Mouse (Mus musculus) left cerebral cortex, adult 2 months (tissue): ENCODE data around the gene Arfgef3. TPM values are rescaled to one million over a fixed set of nuclear protein-coding genes. Genes with fewer than 3 reads are reported as not detected.
A peak's percentile ranks its signal among the peaks of the same experiment; 100 is the strongest.

Experiments
- DNase-seq, 2 experiments: peaks; one replicate each; pipeline ENCODE4 v3.0.0; 2021 to 2022; ENCODE audit warnings: low spot score in 2 of 2, mixed read lengths in 1 of 2; ENCODE audit errors: extremely low spot score in 1 of 2
- H3K27ac ChIP-seq: fragments of 200-600 bp; 2 replicates; pipeline ENCODE4 v1.8.1; 2022
- H3K4me3 ChIP-seq: fragments of 200-600 bp; 2 replicates; pipeline ENCODE4 v1.8.1; 2022
- CTCF ChIP-seq: fragments of 200-600 bp; IDR thresholded peaks from 2 replicates; pipeline ENCODE4 v1.8.1; 2022; ENCODE audit warnings: antibody characterized with exemption, mild to moderate bottlenecking, moderate library complexity
- intact Hi-C: fragments of 180-260 bp; cut with DNase I; formaldehyde crosslinking; loops from one replicate; pipeline ENCODE4 v1.15.1; 2025
- long read RNA-seq, 2 experiments: library from polyadenylated mRNA; stranded (forward); transcript quantifications; one replicate each; pipeline ENCODE4 v2.0.0; 2021; ENCODE audit warnings: borderline mapping rate in 2 of 2
- total RNA-seq, 2 experiments: library from RNA; stranded (reverse); gene quantifications; 2 replicates each; pipeline ENCODE4 v1.2.3; 2021

Gene Arfgef3
- total RNA-seq: 100 to 1,000 TPM; 106 to 111 TPM
- long read RNA-seq, experiment 1, full-length matches to known transcripts: 7 of 29 reads
- long read RNA-seq, experiment 1, partial matches to known transcripts: 11 of 29 reads
- long read RNA-seq, experiment 1, other reads (novel, unspliced or antisense): 11 of 29 reads
- long read RNA-seq, experiment 2, full-length matches to known transcripts: 3 of 18 reads
- long read RNA-seq, experiment 2, partial matches to known transcripts: 8 of 18 reads
- long read RNA-seq, experiment 2, other reads (novel, unspliced or antisense): 7 of 18 reads

- peak; percentile 83 to 88 for DNase-seq
- intact Hi-C loops: loop anchor here (5.0 to 10.0 kb wide), 3 partner anchors 81 to 289 kb away; no protein-coding TSS in a partner anchor
- peak within 1 kb of the TSS; percentile 96 for H3K27ac ChIP-seq
- peak; percentile 14 for TF ChIP-seq CTCF
- H3K4me3 ChIP-seq: peak within 1 kb of the TSS; percentile 74
Observed at GRCm38 (mm10) chr10:18743286-18744142, at the start of gene Arfgef3. TSS of gene Arfgef3 (minus strand) at chr10:18743949.

- DNase-seq: no peak
- Histone ChIP-seq H3K27ac (no peak overlapping the region), H3K4me3 (no peak overlapping the region)
- intact Hi-C loops: no loop called here
- TF ChIP-seq CTCF: no peak
Observed at GRCm38 (mm10) chr10:18790063-18790462, 46.3 kb upstream of the Arfgef3 start.

DNA sequence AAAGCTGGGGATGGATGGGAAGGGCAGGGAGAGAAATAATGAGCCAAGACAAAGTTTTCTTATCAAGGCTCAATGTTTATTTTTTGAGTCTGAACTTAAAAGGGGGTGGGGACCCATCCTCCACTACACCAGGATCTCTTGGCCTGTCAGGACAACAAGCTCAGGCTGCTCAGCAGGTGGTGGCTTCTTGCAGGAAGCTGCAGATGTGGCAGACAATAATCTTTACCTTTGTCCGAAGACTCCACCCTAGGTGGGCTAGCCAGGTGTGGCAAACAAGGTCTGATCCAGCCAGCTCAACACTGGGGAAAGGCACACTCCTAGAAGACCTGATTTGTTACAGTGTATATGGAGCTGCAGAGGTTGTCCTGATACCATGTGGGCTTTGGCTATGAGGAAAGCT is 44.9 kb upstream of the Arfgef3 start:
- TF ChIP-seq CTCF: no peak
- intact Hi-C loops: no loop called here
- DNase-seq: no peak
- Histone ChIP-seq H3K27ac (no peak overlapping the region), H3K4me3 (no peak overlapping the region)

DNA sequence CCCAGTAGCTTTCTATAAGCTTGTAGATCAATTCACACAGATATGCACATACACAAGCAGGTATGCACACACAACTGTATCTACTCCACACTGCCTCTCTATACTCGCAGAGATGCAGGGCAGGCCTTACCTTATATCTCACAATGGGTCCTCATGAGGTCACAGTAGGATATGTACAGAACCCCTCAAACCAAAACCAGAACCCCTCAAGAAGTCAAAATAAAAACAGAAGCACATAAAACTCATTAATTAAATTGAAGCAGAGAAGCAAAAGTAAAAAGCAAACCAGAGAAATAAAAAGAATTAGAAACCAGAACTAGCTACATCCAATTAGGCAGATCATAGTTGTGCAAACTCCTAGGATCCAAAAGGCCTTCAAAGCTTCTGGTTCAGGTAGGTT is 42.9 kb upstream of the Arfgef3 start, which contains the start of gene Gm4922:
Gene Gm4922 (minus strand): TSS at position 101 of the 400 bp plus-strand sequence.
- DNase-seq: no peak
- no peak within 1 kb of the TSS for H3K27ac ChIP-seq
- intact Hi-C loops: no loop called here
- TF ChIP-seq CTCF: no peak
- no peak within 1 kb of the TSS for H3K4me3 ChIP-seq

- no peak for TF ChIP-seq CTCF
- DNase-seq: no peak
- no peak overlapping the region for H3K4me3 ChIP-seq
- no peak overlapping the region for H3K27ac ChIP-seq
- intact Hi-C loops: no loop called here
Observed at GRCm38 (mm10) chr10:18777546-18777945, 33.8 kb upstream of the Arfgef3 start.

GRCm38 (mm10) chr10:18772537-18773179 is 28.9 kb upstream of the Arfgef3 start:
- Histone ChIP-seq H3K27ac (no peak overlapping the region), H3K4me3 (no peak overlapping the region)
- intact Hi-C loops: no loop called here
- no peak for DNase-seq
- TF ChIP-seq CTCF: no peak

- intact Hi-C loops: loop anchor here (10.0 kb wide), 1 partner anchor 135 kb away; no protein-coding TSS in a partner anchor
- DNase-seq: no peak
- H3K4me3 ChIP-seq: no peak overlapping the region
- H3K27ac ChIP-seq: no peak overlapping the region
- TF ChIP-seq CTCF: peak; percentile 24
Observed at GRCm38 (mm10) chr10:18769909-18770308, 26.2 kb upstream of the Arfgef3 start.

GRCm38 (mm10) chr10:18760241-18760640 is 16.5 kb upstream of the Arfgef3 start:
- no peak overlapping the region for H3K4me3 ChIP-seq
- intact Hi-C loops: loop anchor here (5.0 to 10.0 kb wide), 2 partner anchors 77 to 145 kb away; no protein-coding TSS in a partner anchor
- no peak for DNase-seq
- peak; percentile 44 for TF ChIP-seq CTCF
- no peak overlapping the region for H3K27ac ChIP-seq

- no peak for DNase-seq
- intact Hi-C loops: no loop called here
- Histone ChIP-seq H3K4me3 (no peak overlapping the region), H3K27ac (no peak overlapping the region)
- TF ChIP-seq CTCF: no peak
Observed at GRCm38 (mm10) chr10:18750057-18750456, 6.3 kb upstream of the Arfgef3 start.

DNA sequence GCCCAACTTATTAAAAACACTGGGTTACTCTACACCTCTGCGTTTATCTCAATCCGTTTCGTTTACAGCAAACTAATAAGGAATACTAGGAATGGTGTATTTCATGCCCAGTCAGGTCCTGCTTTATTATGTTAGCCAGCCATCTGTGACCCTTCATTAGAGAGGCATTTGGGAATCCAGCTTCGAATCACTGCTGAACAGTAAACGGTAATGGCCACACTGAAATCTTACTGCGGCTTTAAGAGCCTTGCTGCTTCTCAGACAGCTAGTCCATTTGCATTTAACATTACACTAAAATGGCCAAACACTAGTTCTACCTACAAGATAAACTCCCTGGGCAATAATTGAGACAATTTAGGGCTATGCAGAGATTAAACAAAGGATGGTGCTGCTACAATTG is 1.7 kb downstream of the Arfgef3 start:
- intact Hi-C loops: loop anchor here (5.0 to 10.0 kb wide), 3 partner anchors 80 to 287 kb away; no protein-coding TSS in a partner anchor
- no peak for DNase-seq
- Histone ChIP-seq H3K27ac (peak overlapping the region; percentile 71), H3K4me3 (peak overlapping the region; percentile 74)
- TF ChIP-seq CTCF: no peak

DNA sequence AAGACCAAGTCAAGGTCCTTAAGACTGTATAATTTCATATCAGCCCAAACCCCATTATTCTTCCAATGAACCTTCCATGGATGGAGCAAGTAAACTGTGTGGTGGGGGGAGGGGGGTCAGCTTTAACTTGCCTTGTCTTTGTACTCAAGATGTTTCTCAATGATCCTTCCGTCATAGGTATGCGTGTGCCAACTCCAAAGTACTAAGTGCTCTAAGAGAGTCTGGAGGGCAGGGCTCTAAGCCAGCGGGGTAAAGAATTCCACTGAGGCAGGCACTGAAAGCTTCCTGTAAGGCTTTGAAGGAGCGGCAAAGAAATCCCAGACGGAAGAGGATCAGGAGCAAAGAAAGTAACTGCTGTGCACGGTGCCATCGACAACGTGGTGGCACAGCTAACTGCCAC is 2.7 kb downstream of the Arfgef3 start:
- TF ChIP-seq CTCF: no peak
- peak overlapping the region; percentile 74 for H3K4me3 ChIP-seq
- no peak overlapping the region for H3K27ac ChIP-seq
- intact Hi-C loops: loop anchor here (5.0 to 10.0 kb wide), 3 partner anchors 79 to 286 kb away; no protein-coding TSS in a partner anchor
- no peak for DNase-seq
